Mouse (Mus musculus) MN1 (cell line): ENCODE data around the gene U2af1l4.
A peak's percentile ranks its signal among the peaks of the same experiment; 100 is the strongest.

Experiments
- DNase-seq: peaks from one replicate; pipeline ENCODE4 v3.0.0-alpha.2; 2016; ENCODE audit warnings: low spot score

U2af1l4 gene

DNA sequence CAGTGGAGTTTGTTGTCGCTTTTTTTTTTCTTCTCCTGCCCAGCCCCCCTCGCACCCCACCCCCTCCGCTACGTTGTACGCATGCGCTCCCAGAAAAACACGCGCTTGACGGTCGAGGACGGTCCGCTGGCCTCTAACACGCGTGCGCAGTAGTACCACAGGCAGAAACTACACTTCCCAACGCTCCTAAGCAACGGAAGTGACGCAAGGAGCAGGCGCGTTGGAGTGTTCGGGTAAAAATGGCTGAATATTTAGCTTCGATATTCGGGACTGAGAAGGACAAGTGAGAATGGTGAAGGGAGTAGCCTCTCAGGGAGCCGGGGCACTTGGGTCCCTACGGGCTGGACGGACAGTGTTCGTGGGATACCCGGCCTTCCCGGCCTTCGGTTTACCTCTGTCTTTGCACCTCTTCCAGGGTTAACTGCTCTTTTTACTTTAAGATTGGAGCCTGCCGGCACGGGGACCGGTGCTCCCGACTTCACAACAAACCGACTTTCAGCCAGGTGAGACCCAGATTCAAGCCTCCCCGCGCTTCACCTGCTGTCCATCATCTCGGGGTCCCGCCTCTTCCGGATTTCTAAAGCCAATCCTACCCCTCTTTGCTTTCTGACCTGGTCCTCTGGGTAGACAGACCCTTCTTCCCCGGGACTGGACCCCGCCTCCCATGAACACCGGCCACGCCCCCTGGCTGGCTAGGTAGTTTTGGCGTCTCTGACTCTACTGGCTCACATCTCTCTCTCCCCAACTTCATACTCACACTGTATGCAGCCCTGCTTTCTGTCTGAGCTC, at the start of gene U2af1l4, which contains the start of the genes Gm49396 and Psenen:
U2af1l4 (plus strand) TSS at position 185 of the 789 bp plus-strand sequence.
Gm49396 (plus strand) TSS at position 228 of the 789 bp plus-strand sequence.
Psenen (minus strand) TSS at position 511 of the 789 bp plus-strand sequence.
- peak; percentile 97 for DNase-seq

DNA sequence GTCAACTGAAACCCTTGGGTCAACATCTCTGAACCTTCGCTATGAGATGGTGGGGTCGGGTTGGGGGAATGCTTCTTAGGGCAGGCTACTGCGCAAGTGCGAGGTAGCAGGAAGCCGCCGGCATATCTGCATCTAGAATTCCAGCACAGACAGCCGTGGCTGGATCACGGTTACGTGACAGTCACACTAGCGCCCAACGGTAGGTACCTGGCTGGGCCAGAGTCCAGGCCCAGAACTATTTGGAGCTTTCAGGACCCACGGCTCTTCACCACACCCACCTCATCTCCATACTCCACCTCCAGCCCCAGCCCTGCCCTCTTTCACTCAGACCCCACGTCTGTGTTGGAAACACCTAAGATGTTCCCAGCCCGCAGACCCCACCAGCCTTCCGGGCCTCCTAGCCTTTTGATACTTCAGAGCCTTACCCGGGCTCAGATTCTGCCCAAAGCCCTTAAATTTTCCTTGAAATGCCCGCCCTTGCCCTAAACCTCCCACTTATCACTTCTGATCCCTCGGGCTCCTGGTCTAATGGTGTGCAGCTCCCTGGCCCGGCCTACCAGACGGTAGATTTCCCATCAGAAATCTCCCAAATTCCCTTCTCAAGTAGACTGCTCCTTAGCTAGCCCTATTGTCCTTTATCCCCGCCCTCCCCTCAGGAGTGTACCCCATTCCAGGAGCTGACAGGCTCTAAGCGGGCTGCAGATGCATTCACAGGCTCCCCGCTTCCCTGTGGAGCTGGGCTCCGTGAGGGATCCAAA, 47.9 kb upstream of the U2af1l4 start:
- no peak for DNase-seq

- DNase-seq, result no peak
These were observed 44.8 kb upstream of the U2af1l4 start for GRCm38 (mm10) chr7:30518325-30518724.

GRCm38 (mm10) chr7:30520396-30520795, 42.7 kb upstream of the U2af1l4 start:
- peak; percentile 48 for DNase-seq

GRCm38 (mm10) chr7:30520856-30521255, 42.2 kb upstream of the U2af1l4 start:
- no peak for DNase-seq

GRCm38 (mm10) chr7:30522871-30523270, 40.2 kb upstream of the U2af1l4 start:
- DNase-seq, result no peak

- peak; percentile 94 for DNase-seq
These were observed 38.6 kb upstream of the U2af1l4 start for GRCm38 (mm10) chr7:30524487-30524886.

GRCm38 (mm10) chr7:30525954-30526353, 37.1 kb upstream of the U2af1l4 start:
- no peak for DNase-seq

- DNase-seq, result no peak
These were observed 36.7 kb upstream of the U2af1l4 start for GRCm38 (mm10) chr7:30526399-30526798.

DNA sequence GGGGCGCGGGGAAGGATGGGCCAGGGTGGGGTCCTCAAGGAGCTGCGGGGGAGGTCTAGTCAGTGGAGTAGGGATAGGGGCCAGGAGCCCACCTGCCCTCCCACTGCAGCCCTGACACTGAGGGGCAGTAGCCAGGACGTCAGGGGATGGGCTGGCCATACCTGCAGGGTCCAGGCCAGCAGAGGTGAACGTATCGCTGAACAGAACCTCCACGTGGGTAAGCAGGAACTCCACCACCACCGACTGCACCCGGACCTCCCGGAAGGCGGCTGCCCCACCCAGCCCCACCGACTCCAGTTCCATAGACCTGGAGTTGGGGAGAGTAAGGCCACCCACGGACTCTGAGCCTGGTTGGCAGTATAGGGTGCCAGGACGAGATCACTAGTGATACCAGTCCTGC, 36.1 kb upstream of the U2af1l4 start:
- DNase-seq, result no peak

DNA sequence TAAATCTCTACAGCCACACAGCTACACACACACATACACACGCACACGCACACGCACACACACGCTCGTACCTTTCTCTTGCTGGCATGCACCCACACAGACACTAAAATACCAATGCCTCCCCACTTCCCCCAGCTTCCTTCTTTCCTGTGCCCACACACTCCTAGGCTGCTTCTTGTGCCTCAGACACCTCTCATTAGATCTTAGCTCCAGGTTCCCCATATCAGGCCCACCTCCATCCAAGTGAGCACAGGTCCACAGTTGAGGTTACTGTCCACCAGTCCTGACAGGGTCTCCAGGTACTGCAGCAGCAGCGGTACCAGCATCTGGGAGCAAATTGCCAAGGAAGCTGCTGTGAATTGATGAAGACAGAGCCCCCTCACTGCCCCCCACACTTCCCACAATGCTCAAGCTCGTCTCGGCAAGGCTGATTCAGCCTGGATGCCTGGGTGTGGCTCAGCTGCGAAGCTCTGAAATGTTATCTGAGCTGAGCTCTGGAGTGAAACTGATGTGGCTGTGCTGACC, 31.7 kb upstream of the U2af1l4 start:
- no peak for DNase-seq

DNA sequence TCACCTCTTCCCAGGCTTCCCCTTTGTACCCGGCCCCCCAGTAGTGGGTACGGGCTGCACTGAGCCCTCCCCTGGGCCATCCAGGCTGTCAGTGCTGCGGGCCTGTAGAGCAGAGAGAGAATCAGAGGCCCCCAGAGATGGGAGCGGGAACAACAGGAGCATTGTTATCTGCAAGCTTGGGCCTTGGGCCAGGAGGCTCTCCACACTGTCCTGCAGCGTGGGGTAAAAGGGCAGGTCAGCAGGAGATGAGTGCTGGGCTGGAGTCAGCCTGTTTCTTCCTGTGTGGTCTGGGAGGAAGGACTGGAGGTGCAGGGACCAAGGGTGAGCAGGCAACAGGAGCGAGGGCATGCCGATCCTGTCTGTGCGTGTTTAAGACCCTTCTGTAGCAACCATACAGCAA, 30.2 kb upstream of the U2af1l4 start:
- peak; percentile 55 for DNase-seq

- no peak for DNase-seq
These were observed 29.0 kb upstream of the U2af1l4 start for GRCm38 (mm10) chr7:30533941-30534632.

DNA sequence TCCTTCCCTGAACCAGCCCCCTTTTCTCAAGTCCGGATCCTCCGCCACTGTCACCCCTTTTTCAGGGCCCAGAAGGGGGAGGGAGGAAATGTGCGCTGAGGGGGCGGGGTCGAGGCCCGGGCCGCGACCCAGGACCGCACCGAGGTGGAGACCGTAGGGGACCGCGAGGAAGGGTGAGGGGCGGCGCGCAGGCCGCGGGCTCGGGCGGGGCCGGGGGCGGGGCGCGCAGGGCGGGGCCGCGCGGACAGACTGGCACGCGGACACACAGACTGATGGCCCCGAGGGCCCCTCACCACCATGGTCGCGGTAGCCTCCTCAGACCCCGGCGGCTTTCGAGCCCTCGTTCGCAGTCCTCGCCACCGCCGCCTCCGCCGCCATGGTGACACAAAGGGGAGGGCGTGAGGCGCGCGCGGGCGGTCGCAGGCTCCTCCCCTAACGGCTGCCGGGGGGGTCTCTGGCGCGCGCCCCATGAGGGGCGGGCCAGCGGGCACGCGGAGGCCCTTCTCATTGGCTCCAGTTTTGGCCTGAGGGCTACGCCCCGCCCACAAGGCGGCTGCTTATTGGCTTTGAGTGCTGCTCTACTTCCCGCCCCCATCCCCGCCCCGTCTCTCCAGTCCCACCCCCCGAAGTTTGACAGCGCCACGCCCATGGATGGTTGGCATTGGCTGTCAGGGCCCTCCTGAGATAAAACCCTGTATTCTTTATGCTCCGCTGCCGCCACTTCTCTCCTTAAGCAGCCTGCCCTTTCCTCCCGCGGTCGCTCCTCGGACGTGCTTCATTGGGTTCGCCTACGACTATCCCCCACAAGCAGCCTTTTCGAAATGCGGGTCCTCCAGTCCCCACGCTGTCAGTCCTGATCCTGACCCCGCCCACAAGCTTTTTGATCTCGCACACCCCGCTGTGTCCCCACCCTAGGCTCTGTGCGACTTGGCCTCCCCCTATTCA, 28.2 kb upstream of the U2af1l4 start, which contains the start of gene Arhgap33:
Arhgap33 (minus strand) TSS at position 428 of the 945 bp plus-strand sequence.
- peak; percentile 96 for DNase-seq

GRCm38 (mm10) chr7:30540572-30540971, 22.5 kb upstream of the U2af1l4 start:
- no peak for DNase-seq

DNA sequence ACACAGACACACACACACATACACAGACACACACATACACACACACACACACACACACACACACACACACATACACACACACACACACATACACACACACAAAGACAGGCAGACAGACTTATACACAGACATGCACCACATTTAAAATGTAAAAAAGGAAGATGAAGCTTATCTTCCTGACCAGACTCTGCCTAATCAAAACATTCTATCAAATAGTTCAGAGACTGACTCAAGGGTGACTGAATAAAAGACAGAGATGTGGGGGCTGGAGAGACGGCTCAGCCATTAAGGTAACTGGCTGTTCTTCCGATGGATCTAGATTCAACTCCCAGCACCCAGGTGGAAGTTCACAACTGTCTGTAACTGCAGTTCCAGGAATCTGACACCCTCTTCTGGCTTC, 18.8 kb upstream of the U2af1l4 start:
- DNase-seq, result no peak

- no peak for DNase-seq
These were observed 13.2 kb upstream of the U2af1l4 start for GRCm38 (mm10) chr7:30549880-30550279.

- no peak for DNase-seq
These were observed 12.5 kb upstream of the U2af1l4 start for GRCm38 (mm10) chr7:30550603-30551002.

DNA sequence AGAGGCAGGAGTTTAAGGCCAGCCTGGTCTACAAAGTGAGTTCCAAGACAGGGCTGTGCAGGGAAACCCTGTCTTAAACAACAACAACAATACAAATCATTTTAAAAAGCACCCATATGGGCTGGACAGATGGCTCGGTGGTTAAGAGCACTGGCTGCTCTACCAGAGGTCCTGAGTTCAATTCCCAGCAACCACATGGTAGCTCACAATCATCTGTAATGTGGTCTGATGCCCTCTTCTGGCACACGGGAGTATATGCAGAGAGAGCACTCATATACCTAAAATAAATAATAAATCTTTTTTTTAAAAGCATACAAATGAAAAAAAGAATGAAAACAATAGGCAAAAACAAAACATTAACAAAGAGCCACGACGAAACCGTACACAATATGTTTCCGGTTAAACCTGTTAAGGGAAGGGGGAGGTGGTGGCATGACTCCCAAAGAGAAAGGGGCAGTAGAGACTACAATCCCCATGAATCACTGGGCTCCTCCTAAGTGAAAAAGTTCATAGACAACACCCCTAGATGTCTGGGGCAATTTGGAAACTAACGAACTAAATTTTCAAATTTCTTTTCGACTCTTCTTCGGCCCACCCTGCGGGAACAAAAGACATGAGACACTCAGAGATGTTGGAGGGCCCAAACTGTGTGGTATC, 11.5 kb upstream of the U2af1l4 start:
- DNase-seq, result no peak
